Mouse (Mus musculus): Measurements from ENCODE around the gene Xrcc2. TPM values are rescaled to one million over a fixed set of nuclear protein-coding genes. Genes with fewer than 3 reads are reported as not detected.

Gene Xrcc2
- polyA plus RNA-seq, 2 experiments = 1.7 to 4.5 TPM

GRCm38 (mm10) chr5:25697941-25698340, 7.7 kb downstream of the Xrcc2 start:
- no peak for DNase-seq (ENCODE audit: low read depth in 3 of 3, low spot score in 3 of 3)
- TF ChIP-seq EP300 (IDR thresholded peaks at IDR 0.05; ENCODE audit: low read depth) = no peak
- peak; percentile 24; the same call in 1 of the 2 replicates for TF ChIP-seq CTCF (IDR thresholded peaks at IDR 0.05; ENCODE audit: low read depth)
- H3K9ac ChIP-seq (replicated peaks) = no peak overlapping the region

GRCm38 (mm10) chr5:25696256-25696655, 9.4 kb downstream of the Xrcc2 start:
- Histone ChIP-seq H3K9ac (replicated peaks) (no peak overlapping the region), H3K4me3 (ENCODE audit: insufficient read depth in 1 of 2, low read depth in 2 of 2, low read length in 2 of 2) (no peak overlapping the region), H3K36me3 (replicated peaks; ENCODE audit: control insufficient read depth, insufficient read depth, low read depth) (peaks cover 12% of the 10 kb centered on the region; the same call in 1 of the 2 replicates), H3K4me1 (replicated peaks; ENCODE audit: control insufficient read depth in 2 of 2, insufficient read depth in 2 of 2, low read length in 1 of 2) (no peaks in the 10 kb centered on the region), H3K27ac (no peak overlapping the region), H3K9me3 (ENCODE audit: control insufficient read depth, low read length) (no peaks in the 10 kb centered on the region), H3K27me3 (ENCODE audit: control insufficient read depth, insufficient read depth, low read length) (no peaks in the 10 kb centered on the region), H3K4me2 (ENCODE audit: low read depth) (no peak overlapping the region)
- WGBS (ENCODE audit: insufficient replicate concordance) = 74% methylated on average over 7 of the region's 7 CpGs
- DNase-seq (ENCODE audit: low read depth in 3 of 3, low spot score in 3 of 3) (no peak), ATAC-seq (ENCODE audit: insufficient read depth) (no peak)
- TF ChIP-seq EP300 (IDR thresholded peaks at IDR 0.05; ENCODE audit: low read depth) = no peak
- TF ChIP-seq CTCF (IDR thresholded peaks at IDR 0.05; ENCODE audit: low read depth) = no peak

More at GRCm38 (mm10) chr5:25697941-25698340, 7.7 kb downstream of the Xrcc2 start:
- no peak for ATAC-seq (ENCODE audit: insufficient read depth)
- H3K4me2 ChIP-seq (ENCODE audit: low read depth) = no peak overlapping the region
- H3K4me1 ChIP-seq (replicated peaks; ENCODE audit: control insufficient read depth in 2 of 2, insufficient read depth in 2 of 2, low read length in 1 of 2) = no peaks in the 10 kb centered on the region
- no peak overlapping the region for H3K27ac ChIP-seq
- H3K27me3 ChIP-seq (ENCODE audit: control insufficient read depth, insufficient read depth, low read length) = no peaks in the 10 kb centered on the region
- H3K4me3 ChIP-seq (ENCODE audit: insufficient read depth in 1 of 2, low read depth in 2 of 2, low read length in 2 of 2) = no peak overlapping the region
- no peaks in the 10 kb centered on the region for H3K9me3 ChIP-seq (ENCODE audit: control insufficient read depth, low read length)
- 79% methylated on average over 7 of the region's 7 CpGs for WGBS (ENCODE audit: insufficient replicate concordance)
- H3K36me3 ChIP-seq (replicated peaks; ENCODE audit: control insufficient read depth, insufficient read depth, low read depth) = peaks cover 11% of the 10 kb centered on the region; the same call in 1 of the 2 replicates

GRCm38 (mm10) chr5:25695786-25696185, 9.8 kb downstream of the Xrcc2 start:
- Histone ChIP-seq H3K27me3 (ENCODE audit: control insufficient read depth, insufficient read depth, low read length) (no peaks in the 10 kb centered on the region), H3K27ac (no peak overlapping the region), H3K4me1 (replicated peaks; ENCODE audit: control insufficient read depth in 2 of 2, insufficient read depth in 2 of 2, low read length in 1 of 2) (no peaks in the 10 kb centered on the region), H3K36me3 (replicated peaks; ENCODE audit: control insufficient read depth, insufficient read depth, low read depth) (peaks cover 12% of the 10 kb centered on the region; the same call in 1 of the 2 replicates), H3K9ac (replicated peaks) (no peak overlapping the region), H3K4me2 (ENCODE audit: low read depth) (no peak overlapping the region), H3K4me3 (ENCODE audit: insufficient read depth in 1 of 2, low read depth in 2 of 2, low read length in 2 of 2) (no peak overlapping the region), H3K9me3 (ENCODE audit: control insufficient read depth, low read length) (no peaks in the 10 kb centered on the region)
- ATAC-seq (ENCODE audit: insufficient read depth) (no peak), DNase-seq (ENCODE audit: low read depth in 3 of 3, low spot score in 3 of 3) (no peak)
- TF ChIP-seq EP300 (IDR thresholded peaks at IDR 0.05; ENCODE audit: low read depth) (no peak), CTCF (IDR thresholded peaks at IDR 0.05; ENCODE audit: low read depth) (no peak)
- WGBS (ENCODE audit: insufficient replicate concordance) = 63% methylated on average over 6 of the region's 6 CpGs

GRCm38 (mm10) chr5:25671696-25672520, 33.7 kb downstream of the Xrcc2 start:
- no peak overlapping the region for H3K9ac ChIP-seq (replicated peaks)
- no peaks in the 10 kb centered on the region for H3K36me3 ChIP-seq (replicated peaks; ENCODE audit: control insufficient read depth, insufficient read depth, low read depth)
- H3K27ac ChIP-seq = no peak overlapping the region
- 80% methylated on average over 31 of the region's 31 CpGs for WGBS (ENCODE audit: insufficient replicate concordance)
- H3K27me3 ChIP-seq (ENCODE audit: control insufficient read depth, insufficient read depth, low read length) = no peaks in the 10 kb centered on the region
- no peaks in the 10 kb centered on the region for H3K4me1 ChIP-seq (replicated peaks; ENCODE audit: control insufficient read depth in 2 of 2, insufficient read depth in 2 of 2, low read length in 1 of 2)
- H3K4me3 ChIP-seq (ENCODE audit: insufficient read depth in 1 of 2, low read depth in 2 of 2, low read length in 2 of 2) = no peak overlapping the region
- ATAC-seq (ENCODE audit: insufficient read depth) = no peak
- TF ChIP-seq EP300 (IDR thresholded peaks at IDR 0.05; ENCODE audit: low read depth) (no peak), CTCF (IDR thresholded peaks at IDR 0.05; ENCODE audit: low read depth) (no peak)
- no peaks in the 10 kb centered on the region for H3K9me3 ChIP-seq (ENCODE audit: control insufficient read depth, low read length)
- no peak overlapping the region for H3K4me2 ChIP-seq (ENCODE audit: low read depth)
- DNase-seq (ENCODE audit: low read depth in 3 of 3, low spot score in 3 of 3) = no peak

- H3K9ac ChIP-seq (replicated peaks) = no peak overlapping the region
- no peaks in the 10 kb centered on the region for H3K36me3 ChIP-seq (replicated peaks; ENCODE audit: control insufficient read depth, insufficient read depth, low read depth)
- no peak overlapping the region for H3K4me2 ChIP-seq (ENCODE audit: low read depth)
- no peaks in the 10 kb centered on the region for H3K4me1 ChIP-seq (replicated peaks; ENCODE audit: control insufficient read depth in 2 of 2, insufficient read depth in 2 of 2, low read length in 1 of 2)
- WGBS (ENCODE audit: insufficient replicate concordance) = 73% methylated on average over 3 of the region's 3 CpGs
- H3K27me3 ChIP-seq (ENCODE audit: control insufficient read depth, insufficient read depth, low read length) = no peaks in the 10 kb centered on the region
- no peak overlapping the region for H3K27ac ChIP-seq
- no peak overlapping the region for H3K4me3 ChIP-seq (ENCODE audit: insufficient read depth in 1 of 2, low read depth in 2 of 2, low read length in 2 of 2)
- ATAC-seq (ENCODE audit: insufficient read depth) (no peak), DNase-seq (ENCODE audit: low read depth in 3 of 3, low spot score in 3 of 3) (no peak)
- no peak for TF ChIP-seq EP300 (IDR thresholded peaks at IDR 0.05; ENCODE audit: low read depth)
- no peak for TF ChIP-seq CTCF (IDR thresholded peaks at IDR 0.05; ENCODE audit: low read depth)
- no peaks in the 10 kb centered on the region for H3K9me3 ChIP-seq (ENCODE audit: control insufficient read depth, low read length)
Observed at GRCm38 (mm10) chr5:25671051-25671450, 34.6 kb downstream of the Xrcc2 start.
